Mouse (Mus musculus): ENCODE data around the gene Wfikkn1. TPM values are rescaled to one million over a fixed set of nuclear protein-coding genes. Genes with fewer than 3 reads are reported as not detected.
"Not testable (repeated sequence)": the region's sequence is repeated elsewhere in the genome, so short reads cannot be mapped to it uniquely, and the experiment has no call there.

Gene Wfikkn1
- total RNA-seq, 2 experiments from 2014 or later: 1.3 to 2.2 TPM

DNA sequence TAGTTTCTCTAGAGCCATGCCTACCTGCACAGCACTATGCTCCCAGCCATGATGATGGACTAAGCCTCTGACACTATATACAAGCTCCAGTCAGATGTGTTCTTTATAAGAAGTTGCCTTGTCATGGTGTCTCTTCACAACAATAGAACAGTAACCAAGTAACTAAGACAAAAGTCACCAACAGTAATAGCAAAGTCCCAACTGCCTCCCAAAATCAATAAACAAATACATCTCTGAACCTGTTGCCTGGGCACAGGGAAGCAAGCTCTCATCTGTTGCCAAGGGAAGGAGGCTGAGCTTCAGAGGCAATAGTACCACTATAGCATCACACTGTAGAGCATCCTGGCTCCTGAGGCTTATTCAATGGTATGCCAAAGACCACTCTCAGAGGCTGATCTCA is 6.1 kb upstream of the Wfikkn1 start:
- no peak for DNase-seq
- intact Hi-C loops (cut with DNase I): no loop called here

- DNase-seq: no peak
- intact Hi-C loops (cut with DNase I): no loop called here
Observed at GRCm38 (mm10) chr17:25885636-25886035, 5.0 kb upstream of the Wfikkn1 start.

DNA sequence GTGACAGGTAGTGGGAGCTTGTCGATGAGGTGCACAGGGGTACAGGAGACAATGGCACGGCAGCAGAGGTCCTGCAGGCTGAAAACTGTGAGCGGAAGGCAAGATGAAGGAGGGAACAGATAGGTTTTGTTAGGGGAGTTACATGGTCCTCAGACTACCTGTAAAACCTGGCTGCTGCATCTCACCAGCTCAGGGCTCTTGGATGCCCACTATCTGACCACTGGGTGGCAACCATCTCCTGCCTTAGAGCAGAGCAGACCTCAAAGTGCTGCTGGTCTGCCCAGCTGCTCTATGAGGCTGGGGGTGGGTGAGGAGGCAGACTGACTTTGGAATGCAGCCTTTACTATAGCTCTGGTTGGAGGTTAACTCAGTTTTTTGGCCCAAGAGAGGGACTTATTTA is 3.2 kb upstream of the Wfikkn1 start:
- intact Hi-C loops (cut with DNase I): no loop called here
- DNase-seq: no peak

- intact Hi-C loops (cut with DNase I): no loop called here
- DNase-seq: no peak
Observed at GRCm38 (mm10) chr17:25883268-25883667, 2.6 kb upstream of the Wfikkn1 start.

DNA sequence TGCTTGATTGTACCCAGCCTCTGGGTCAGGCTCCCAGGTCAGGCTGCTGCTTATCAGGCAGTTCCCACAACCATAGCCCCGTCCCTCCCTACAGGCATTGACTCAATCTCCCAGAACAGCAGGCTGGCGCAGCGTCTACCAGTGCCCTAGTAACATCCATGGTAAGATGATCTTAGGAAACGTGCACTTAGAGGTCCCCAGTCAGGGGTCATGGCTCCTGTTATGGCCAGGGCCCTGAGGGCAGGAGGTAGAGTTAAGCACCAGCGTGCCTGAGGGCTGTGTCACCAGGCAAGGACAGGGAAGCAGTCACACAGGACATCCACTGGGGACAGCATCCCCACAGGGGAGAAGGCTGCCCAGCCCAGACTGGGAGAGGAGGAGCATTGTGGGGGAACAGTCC is 1.6 kb upstream of the Wfikkn1 start:
- intact Hi-C loops (cut with DNase I): no loop called here
- DNase-seq: no peak

DNA sequence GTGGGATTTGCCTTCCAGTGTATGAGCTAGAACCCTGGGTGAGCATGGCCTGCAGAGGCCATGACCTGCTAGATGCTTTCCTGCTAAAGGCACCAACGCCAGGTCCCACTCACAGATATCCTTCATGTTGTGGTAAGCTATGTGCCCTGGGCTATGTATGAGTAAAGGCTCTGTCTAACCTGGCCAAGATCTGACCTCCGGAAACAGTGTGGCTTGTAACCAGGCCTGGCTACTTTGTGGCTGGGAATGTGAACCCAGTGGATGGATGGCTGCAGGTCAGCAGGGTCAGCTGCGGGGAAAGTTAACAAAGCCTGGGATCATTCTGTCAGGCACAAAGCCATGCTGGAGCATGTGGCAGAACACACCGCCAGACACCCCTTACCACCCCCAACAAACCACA is 1.0 kb upstream of the Wfikkn1 start:
- intact Hi-C loops (cut with DNase I): no loop called here
- no peak for DNase-seq

DNA sequence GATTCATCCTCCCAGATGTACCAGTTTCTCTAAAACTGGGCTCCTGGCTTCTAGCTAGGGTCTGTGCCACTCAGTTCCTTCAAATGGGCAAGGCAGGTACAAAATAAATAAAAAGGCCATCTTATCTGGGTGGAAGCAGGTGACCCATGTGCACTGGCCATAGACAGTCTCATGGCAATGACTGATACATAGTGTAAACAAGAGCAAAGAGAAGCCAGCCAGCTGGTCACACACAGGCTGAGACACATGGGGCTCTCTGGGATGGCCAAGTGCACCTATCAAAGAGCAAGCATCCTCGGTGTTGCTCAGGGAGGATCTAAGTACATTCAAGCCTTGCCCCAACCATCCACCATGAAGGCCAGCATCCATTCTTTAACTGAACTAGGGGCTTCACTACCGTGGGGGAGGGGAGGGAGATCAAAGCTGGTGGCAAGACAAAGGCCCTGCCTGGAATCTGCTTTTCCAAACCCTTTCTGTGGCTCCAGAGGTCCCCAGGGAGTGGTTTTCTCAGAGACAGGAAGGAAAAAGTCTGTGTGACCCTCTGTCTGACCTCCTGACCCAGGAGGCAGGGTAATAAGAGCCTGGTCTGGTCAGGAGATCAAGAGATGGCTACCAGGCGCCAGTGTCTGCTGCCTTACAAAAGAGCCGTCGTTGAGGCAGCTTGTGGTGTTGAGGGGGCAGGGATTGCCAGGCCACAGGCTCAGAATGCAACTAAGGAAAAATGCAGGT is 419 bp upstream of the Wfikkn1 start:
- intact Hi-C loops (cut with DNase I): no loop called here
- DNase-seq: no peak

DNA sequence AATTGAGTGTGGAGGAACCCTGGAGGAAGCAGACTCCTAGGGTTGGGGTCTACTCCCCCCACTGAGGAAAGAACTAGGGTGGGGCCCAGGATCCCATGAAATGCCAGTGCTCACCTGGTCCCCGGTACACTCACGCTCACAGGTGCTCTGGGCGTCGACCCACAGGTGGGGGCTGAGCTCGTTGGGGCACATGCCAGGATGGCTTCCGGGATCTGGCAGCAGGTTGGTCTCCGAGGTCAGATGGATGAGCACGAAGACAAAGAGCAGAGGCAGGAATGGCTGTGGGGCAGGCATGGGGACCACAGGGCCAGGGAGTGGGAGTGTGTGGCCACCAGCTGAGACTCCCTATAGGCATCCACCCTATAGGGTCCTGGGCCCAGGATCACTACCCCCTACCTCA is 908 bp downstream of the Wfikkn1 start:
- DNase-seq: no peak

DNA sequence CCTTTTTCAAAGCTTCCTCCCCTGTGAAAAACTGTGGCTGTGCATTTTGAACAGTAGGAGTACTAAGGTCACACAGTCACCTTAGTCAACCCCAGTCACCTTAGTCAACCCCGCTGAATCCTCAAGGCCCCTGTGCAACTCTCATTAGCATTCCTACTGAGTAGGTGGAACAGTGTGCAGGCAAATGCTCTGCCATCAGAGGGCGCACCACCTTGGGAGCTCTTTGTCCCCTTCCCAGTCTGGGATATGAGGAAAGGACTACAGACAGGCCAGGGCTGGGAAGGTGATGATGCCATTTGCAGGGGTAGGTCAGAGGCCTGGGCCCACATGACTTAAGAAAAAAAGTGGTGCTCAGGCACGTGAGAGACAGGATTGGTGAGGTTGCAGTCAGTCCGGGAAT is 1.4 kb downstream of the Wfikkn1 start:
- DNase-seq: peak; percentile 51
- intact Hi-C loops (cut with DNase I): no loop called here

More for the DNA sequence above, 908 bp downstream of the Wfikkn1 start:
- intact Hi-C loops (cut with DNase I): no loop called here

GRCm38 (mm10) chr17:25878611-25879180 is 2.0 kb downstream of the Wfikkn1 start:
- intact Hi-C loops (cut with DNase I): no loop called here
- DNase-seq: no peak

DNA sequence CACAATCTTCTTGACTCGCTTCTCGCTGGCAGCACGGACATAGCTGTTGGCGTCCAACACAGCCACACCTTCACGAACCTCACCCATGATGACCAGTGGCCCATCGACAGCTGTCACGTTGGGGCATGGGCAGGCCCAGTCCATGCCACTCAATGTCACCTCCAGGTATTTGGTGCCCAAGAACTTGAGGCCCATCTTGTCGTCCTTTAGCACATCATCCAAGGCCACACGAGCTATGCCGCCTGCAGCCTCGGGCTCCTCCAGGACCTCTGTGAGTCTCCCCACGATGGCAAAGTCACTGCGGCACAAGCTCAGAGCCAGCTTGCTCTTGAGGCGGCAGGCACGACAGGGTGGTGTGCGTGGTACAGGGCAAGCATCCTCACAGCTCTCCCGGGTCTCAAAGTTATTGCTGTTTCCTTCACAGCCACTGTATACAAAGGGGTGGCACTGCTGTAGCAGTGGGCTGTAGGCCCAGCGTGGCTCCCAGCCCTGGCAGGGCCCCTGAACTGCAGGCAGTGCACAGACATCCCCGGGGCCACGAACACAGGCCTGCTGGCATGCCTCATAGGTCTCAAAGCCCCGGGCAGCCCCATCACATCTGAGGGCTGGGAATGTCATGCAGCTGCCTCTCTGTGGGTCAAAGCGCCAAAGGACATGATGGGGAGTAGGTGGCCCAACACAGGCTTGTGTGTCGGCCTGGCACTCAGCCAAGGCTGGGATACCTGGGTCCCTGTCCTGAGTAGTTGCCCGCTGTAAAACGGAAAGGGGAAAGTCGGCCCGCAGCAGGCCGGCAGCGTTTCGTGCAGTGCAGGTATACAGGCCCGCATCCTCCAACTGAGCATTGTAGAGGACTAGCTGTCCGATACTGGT is 2.7 kb downstream of the Wfikkn1 start:
- no peak for DNase-seq
- intact Hi-C loops (cut with DNase I): no loop called here

DNA sequence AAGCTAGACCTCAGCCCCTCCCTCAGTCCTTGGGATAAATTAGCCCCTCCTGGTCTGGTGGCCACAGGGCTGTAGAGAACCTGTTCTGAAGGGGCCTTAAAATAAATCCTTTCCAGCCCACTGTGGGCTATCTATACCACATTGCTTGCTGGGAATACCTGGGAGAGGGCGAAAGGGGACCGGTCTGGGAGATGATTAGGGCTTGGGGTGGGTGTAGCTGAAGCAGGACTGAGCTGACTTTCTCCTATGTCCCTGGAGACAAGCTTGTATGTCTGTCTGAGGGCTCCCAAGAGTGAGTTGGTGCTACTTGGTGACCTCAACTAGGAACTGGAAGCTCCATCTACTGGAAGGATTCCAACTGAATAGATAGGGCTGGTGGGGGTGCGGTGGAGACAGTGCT is 3.6 kb downstream of the Wfikkn1 start:
- no peak for DNase-seq
- intact Hi-C loops (cut with DNase I): no loop called here

DNA sequence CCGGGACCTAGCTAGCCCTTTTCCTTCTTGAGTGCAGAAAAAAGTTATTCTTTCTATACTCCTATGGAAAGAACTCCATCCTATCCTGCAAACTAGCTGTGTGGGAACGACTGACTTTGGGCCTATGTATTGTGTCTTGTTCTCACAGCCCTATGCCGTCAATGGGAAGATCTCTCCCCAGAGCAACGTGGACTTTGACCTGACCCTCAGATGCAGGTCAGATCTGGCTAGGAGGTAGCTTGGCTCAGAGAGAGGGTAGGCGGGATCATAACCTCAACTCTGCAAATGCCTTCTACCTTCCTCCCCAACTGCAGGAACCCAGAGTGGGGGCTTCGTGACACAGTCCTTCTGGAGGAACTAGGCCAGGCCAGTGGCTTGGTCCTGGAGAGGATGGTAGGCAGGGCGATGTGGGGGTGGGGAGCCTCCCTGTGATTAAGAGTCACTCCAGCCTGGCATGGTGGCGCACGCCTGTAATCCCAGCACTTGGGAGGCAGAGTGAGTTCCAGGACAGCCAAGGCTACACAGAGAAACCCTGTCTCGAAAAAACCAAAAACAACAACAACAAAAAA is 4.2 kb downstream of the Wfikkn1 start:
- intact Hi-C loops (cut with DNase I): no loop called here

GRCm38 (mm10) chr17:25875171-25876136 is 5.2 kb downstream of the Wfikkn1 start:
- DNase-seq: peak; percentile 93
- intact Hi-C loops (cut with DNase I): no loop called here

More for the DNA sequence above, 4.2 kb downstream of the Wfikkn1 start:
- no peak for DNase-seq

- peak; percentile 92 for DNase-seq
- intact Hi-C loops (cut with DNase I): no loop called here
Observed at GRCm38 (mm10) chr17:25874721-25875170, 5.9 kb downstream of the Wfikkn1 start, which contains the start of gene Mettl26. TSS of gene Mettl26 (plus strand) at chr17:25875074.

- DNase-seq: no peak
- intact Hi-C loops (cut with DNase I): no loop called here
Observed at GRCm38 (mm10) chr17:25874148-25874720, 6.4 kb downstream of the Wfikkn1 start.

DNA sequence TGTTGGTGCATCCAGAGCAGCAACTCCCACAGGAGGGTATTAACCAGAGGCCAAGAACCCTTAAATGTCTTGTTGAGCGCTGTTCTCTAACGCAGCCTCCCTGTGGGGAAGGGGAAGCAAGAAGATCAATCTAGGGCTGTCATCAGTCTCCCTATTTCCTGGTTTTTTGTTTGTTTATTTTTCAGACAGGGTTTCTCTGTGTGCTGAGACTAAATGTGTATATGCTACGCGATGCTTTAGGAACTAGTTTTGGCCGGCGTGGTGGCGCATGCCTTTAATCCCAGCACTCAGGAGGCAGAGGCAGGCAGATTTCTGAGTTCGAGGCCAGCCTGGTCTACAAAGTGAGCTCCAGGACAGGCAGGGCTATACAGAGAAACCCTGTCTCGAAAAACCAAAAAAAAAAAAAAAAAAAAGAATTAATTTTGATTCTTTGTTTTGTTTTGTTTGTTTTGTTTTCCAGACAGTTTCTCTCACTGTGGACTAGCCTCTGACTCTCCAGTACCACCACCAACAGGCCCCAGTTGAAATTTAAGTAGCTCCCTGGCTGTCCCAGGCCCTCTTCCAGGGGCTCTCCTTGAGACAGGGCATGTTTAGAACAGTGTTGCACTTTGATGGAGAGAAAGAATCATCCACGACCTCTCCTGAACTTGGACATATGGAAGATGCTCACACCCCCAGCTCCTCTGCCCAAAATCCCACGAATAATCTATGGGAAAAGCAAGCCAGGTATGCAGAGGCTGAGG is 7.1 kb downstream of the Wfikkn1 start:
- intact Hi-C loops (cut with DNase I): no loop called here
- DNase-seq: no peak

GRCm38 (mm10) chr17:25872676-25873075 is 8.0 kb downstream of the Wfikkn1 start:
- intact Hi-C loops (cut with DNase I): no loop called here

GRCm38 (mm10) chr17:25871566-25871965 is 9.1 kb downstream of the Wfikkn1 start:
- DNase-seq; intact Hi-C loops (cut with DNase I): not testable (repeated sequence)

More at GRCm38 (mm10) chr17:25872676-25873075, 8.0 kb downstream of the Wfikkn1 start:
- DNase-seq: no peak
